Mouse (Mus musculus) erythroblast, embryonic 14.5 days (primary cell): ENCODE measurements around the gene Adipoq. TPM values are rescaled to one million over a fixed set of nuclear protein-coding genes. Genes with fewer than 3 reads are reported as not detected.

Experiments used
- H3K27me3 ChIP-seq: 2 replicates; pipeline ENCODE4 v1.6.1; 2012; ENCODE audit warnings: inconsistent platforms; ENCODE audit not compliant: control insufficient read depth
- H3K36me3 ChIP-seq: 2 replicates; pipeline ENCODE4 v1.6.1; 2012; ENCODE audit warnings: mild to moderate bottlenecking, inconsistent platforms; ENCODE audit not compliant: control insufficient read depth
- H3K4me1 ChIP-seq: 2 replicates; pipeline ENCODE4 v1.6.1; 2012; ENCODE audit warnings: inconsistent platforms; ENCODE audit not compliant: control insufficient read depth
- H3K4me3 ChIP-seq: replicated peaks from 2 replicates; pipeline ENCODE3; 2012; ENCODE audit warnings: moderate library complexity, mild to moderate bottlenecking, inconsistent platforms
- H3K9me3 ChIP-seq: 2 replicates; pipeline ENCODE4 v1.6.1; 2012; ENCODE audit warnings: low read length, inconsistent platforms, mixed read lengths; ENCODE audit not compliant: control insufficient read depth
- GATA1 ChIP-seq: IDR thresholded peaks from 2 replicates; pipeline ENCODE4 v1.6.1; 2012; ENCODE audit warnings: low read length, inconsistent platforms, mixed read lengths
- TAL1 ChIP-seq: IDR thresholded peaks from 3 replicates; pipeline ENCODE4 v1.6.1; 2012; ENCODE audit warnings: low read length, inconsistent platforms, mixed read lengths
- polyA plus RNA-seq: library from polyadenylated mRNA; stranded (reverse); fragments of >175 nt; gene quantifications from 2 replicates; pipeline ENCODE4 v1.2.3, GENCODE M21; 2012

Gene Adipoq
- polyA plus RNA-seq, 1 experiment, result not detected

GRCm38 (mm10) chr16:23103841-23104240, 42.5 kb upstream of the Adipoq start:
- H3K9me3 ChIP-seq, result no peaks in the 10 kb centered on the region
- peaks cover 31% of the 10 kb centered on the region for H3K4me1 ChIP-seq
- H3K4me3 ChIP-seq, result no peak overlapping the region
- peaks cover 17% of the 10 kb centered on the region for H3K27me3 ChIP-seq
- TF ChIP-seq TAL1 (no peak), GATA1 (no peak)
- H3K36me3 ChIP-seq, result peaks cover 8% of the 10 kb centered on the region

GRCm38 (mm10) chr16:23106121-23106520, 40.2 kb upstream of the Adipoq start:
- Histone ChIP-seq H3K4me3 (no peak overlapping the region), H3K27me3 (no peaks in the 10 kb centered on the region), H3K9me3 (no peaks in the 10 kb centered on the region), H3K36me3 (peaks cover 31% of the 10 kb centered on the region), H3K4me1 (peaks cover 42% of the 10 kb centered on the region)
- TF ChIP-seq TAL1, result no peak

DNA sequence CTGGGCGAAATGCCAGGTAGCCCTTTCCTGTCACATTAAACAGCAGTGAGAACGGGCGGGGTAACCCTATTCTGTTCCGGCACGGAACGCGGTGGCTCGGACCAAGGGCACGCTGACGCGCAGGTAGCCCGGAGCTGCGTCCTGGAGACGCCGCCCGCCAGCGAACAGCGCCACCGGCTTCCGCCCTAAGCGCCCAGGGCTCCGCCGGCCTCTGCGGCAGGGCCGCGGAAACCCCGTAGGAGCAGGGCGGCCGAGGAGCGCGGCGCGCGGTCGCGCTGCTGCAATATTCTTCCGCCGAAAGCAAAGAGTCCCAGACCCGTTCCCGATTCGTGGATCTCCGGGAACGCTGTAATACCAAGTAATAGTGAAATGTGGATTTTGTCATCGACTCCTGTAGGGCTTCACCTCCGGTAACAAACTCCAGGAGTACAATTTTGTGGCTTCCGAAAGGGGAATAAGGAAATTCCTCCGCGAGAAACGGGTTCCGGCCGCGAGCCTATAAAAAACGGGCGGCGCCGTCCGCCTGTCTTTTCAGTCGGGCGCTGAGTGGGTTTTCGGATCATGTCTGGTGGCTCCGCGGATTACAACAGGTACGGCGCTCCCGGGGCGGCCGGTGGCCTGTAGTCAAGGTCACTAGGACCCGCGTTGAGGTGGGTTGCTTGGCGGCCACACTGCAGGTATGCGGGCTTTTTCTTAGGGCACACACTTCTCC, 38.9 kb upstream of the Adipoq start, which contains the start of gene Eif4a2:
TSS of gene Eif4a2 (plus strand) at position 214 of the 712 bp plus-strand sequence.
- TF ChIP-seq TAL1 (no peak), GATA1 (no peak)
- no peaks in the 10 kb centered on the region for H3K9me3 ChIP-seq

DNA sequence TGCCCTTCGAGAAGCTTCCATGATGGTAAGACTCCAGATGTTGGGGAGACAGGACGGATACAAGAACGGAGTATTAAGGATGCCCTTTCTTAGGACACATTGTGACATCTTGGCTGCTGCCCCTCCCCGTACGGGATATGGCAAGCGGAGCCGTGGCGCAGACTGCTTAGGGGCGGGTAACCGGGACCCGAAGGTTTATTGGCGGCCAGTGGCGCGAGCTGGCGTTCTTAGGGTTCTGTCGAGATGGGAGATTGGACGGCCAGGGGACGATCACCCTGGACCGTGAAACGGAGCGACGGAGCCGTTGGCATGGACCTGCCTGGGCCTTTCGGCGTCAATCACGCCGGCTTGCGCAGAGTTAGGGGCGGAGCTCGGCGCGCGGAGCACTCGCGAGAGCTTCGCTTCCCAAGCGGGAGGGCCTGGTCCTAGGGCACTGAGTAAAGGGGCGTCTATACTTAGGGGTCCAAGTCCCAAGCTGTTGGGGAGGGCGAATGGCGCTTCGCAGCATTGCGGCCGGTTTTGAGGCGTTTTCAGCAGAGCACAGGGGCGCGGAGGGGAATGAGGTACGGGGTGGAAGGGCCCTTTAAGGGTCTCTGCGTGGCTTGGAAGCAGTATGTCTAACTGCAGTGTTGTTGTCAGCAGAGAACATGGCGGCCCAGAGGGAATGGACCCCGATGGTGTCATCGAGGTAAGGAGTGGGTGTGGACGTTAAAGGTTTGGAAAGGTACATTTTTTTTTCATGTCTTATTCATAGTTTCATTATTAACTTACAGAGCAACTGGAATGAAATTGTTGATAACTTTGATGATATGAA, 38.2 kb upstream of the Adipoq start:
- Histone ChIP-seq H3K9me3 (no peaks in the 10 kb centered on the region), H3K4me1 (peaks cover 41% of the 10 kb centered on the region), H3K36me3 (peaks cover 51% of the 10 kb centered on the region), H3K4me3 (peak overlapping the region; percentile 85), H3K27me3 (no peaks in the 10 kb centered on the region)
- TF ChIP-seq GATA1 (no peak), TAL1 (no peak)

More for the DNA sequence above, 38.9 kb upstream of the Adipoq start, which contains the start of gene Eif4a2:
- H3K36me3 ChIP-seq, result peaks cover 43% of the 10 kb centered on the region
- no peaks in the 10 kb centered on the region for H3K27me3 ChIP-seq
- peaks cover 46% of the 10 kb centered on the region for H3K4me1 ChIP-seq
- peak within 1 kb of the TSS; percentile 85 for H3K4me3 ChIP-seq

GRCm38 (mm10) chr16:23108943-23109342, 37.4 kb upstream of the Adipoq start:
- H3K4me3 ChIP-seq, result peak overlapping the region; percentile 85
- TF ChIP-seq GATA1, result no peak
- peaks cover 56% of the 10 kb centered on the region for H3K36me3 ChIP-seq
- H3K9me3 ChIP-seq, result no peaks in the 10 kb centered on the region
- no peaks in the 10 kb centered on the region for H3K27me3 ChIP-seq
- H3K4me1 ChIP-seq, result peaks cover 39% of the 10 kb centered on the region

DNA sequence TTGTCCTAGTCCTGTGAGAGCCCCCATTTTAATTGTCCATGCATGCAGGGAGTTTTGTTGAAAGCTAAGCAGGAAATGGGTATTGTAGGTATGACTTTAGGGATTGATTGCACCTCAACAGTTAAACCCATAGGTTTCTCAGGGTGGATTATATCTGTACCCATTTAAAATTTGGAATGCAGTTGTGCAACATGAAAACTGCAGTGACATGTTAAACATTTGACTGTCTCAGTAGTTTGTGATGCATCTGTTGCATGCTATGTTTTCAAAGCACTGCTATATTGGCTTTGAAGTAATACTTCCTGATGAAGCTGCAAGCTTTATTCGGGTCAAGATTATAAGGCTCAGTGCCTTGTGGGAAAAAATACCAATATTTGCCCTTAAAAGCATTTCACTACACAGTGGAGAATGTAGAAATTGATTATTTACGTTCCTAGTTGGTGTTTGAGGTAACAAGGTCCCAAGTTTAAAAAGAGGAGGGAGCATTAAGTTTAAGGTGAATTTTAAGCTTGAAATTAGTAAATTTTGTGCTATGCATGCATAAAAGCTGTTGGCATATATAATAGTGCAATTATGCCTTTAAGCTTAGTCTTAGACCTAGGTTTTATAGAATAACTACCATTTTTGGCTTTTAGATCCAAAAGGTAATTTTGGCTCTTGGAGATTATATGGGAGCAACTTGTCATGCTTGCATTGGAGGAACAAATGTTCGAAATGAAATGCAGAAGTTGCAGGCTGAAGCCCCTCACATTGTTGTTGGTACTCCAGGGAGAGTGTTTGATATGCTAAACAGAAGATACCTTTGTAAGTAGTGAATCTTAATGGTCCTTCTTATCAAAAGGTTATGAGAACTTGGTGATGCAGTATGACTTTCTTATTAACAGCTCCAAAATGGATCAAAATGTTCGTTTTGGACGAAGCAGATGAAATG, 36.7 kb upstream of the Adipoq start:
- peaks cover 62% of the 10 kb centered on the region for H3K36me3 ChIP-seq
- H3K4me3 ChIP-seq, result peak overlapping the region; percentile 85
- H3K27me3 ChIP-seq, result no peaks in the 10 kb centered on the region
- H3K4me1 ChIP-seq, result peaks cover 39% of the 10 kb centered on the region
- no peaks in the 10 kb centered on the region for H3K9me3 ChIP-seq
- TF ChIP-seq TAL1, result no peak
- no peak for TF ChIP-seq GATA1

GRCm38 (mm10) chr16:23112348-23112747, 34.0 kb upstream of the Adipoq start:
- Histone ChIP-seq H3K27me3 (no peaks in the 10 kb centered on the region), H3K9me3 (no peaks in the 10 kb centered on the region), H3K4me1 (peaks cover 33% of the 10 kb centered on the region), H3K4me3 (no peak overlapping the region), H3K36me3 (peaks cover 90% of the 10 kb centered on the region)
- no peak for TF ChIP-seq GATA1
- no peak for TF ChIP-seq TAL1

GRCm38 (mm10) chr16:23112861-23113435, 33.4 kb upstream of the Adipoq start:
- Histone ChIP-seq H3K36me3 (peaks cover 96% of the 10 kb centered on the region), H3K27me3 (no peaks in the 10 kb centered on the region), H3K4me3 (no peak overlapping the region), H3K9me3 (no peaks in the 10 kb centered on the region), H3K4me1 (peaks cover 33% of the 10 kb centered on the region)
- TF ChIP-seq TAL1 (no peak), GATA1 (no peak)
